Mouse (Mus musculus) frontal cortex, postnatal 36 days (tissue): ENCODE data around the gene 4930438A08Rik.
"Not testable (repeated sequence)": the region's sequence is repeated elsewhere in the genome, so short reads cannot be mapped to it uniquely, and the experiment has no call there.

Source experiments
- DNase-seq, 2 experiments: peaks; one replicate each; pipeline ENCODE4 v3.0.0; 2022; ENCODE audit warnings: low spot score in 2 of 2

Gene 4930438A08Rik

GRCm38 (mm10) chr11:58281970-58282496 lies 7.4 kb downstream of the 4930438A08Rik start:
- DNase-seq = no peak

- no peak for DNase-seq
Measured at GRCm38 (mm10) chr11:58282518-58282917, 7.9 kb downstream of the 4930438A08Rik start.

- no peak for DNase-seq
Measured at GRCm38 (mm10) chr11:58289992-58290682, 15.5 kb downstream of the 4930438A08Rik start.

DNA sequence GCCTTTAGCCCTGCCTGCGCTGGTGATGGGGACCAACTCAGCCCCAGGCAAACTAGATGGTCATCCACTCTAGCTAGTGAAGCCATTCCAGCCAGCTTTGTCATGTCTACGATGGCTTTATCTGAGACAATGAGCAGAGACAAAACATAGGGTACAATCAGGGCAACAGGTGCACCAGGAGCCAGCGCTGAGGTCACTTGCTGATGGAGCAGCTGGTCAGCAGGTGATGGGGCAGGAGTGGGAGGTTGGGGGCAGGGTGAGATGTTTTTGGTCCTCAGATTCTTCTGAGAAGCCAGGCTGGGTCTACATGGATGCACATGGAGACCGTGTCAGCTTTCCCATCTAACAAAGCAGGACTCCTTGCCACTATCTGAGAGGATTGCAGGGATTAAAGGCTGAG lies 16.2 kb downstream of the 4930438A08Rik start:
- no peak for DNase-seq

DNA sequence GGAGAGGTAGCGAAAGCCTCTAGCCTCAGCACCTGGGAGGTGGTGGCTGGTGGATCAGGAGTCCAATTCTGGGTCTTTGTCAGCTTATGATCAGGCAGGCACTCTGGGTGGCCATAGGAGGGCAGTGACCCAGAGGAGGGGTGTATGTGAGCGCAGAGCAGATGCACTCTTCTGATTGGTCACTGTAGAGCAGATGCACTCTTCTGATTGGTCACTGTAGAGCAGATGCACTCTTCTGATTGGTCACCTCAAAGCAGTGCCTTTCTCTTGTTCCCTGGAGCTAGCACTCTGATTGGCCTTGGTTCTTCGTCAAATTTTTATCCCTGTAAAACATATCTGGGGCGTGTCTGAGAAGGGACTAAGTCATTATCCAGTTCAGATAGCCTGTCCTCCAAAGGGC lies 18.2 kb downstream of the 4930438A08Rik start:
- DNase-seq = no peak

DNA sequence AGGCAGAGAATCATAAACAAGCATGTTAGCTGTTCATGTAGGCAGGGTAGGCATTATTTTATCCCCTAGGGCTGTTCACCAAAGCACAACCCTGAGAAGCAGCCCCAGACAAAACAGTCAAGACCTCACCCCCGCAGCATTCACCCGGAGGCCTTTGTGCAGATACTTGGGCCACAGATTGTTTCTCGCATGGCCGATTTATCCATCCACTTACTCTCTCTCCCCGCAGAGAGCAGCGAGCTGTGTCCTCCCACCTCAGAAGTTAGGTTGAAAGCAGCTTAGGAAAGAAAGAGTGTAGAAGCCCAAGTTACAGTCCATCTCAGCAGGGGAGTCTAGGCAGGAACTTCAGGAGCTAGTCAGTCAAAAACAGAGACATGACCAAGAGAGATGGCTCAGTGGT lies 22.8 kb downstream of the 4930438A08Rik start:
- DNase-seq = no peak

- DNase-seq = peak; percentile 79 to 81
Measured at GRCm38 (mm10) chr11:58301057-58301456, 26.5 kb downstream of the 4930438A08Rik start.

DNA sequence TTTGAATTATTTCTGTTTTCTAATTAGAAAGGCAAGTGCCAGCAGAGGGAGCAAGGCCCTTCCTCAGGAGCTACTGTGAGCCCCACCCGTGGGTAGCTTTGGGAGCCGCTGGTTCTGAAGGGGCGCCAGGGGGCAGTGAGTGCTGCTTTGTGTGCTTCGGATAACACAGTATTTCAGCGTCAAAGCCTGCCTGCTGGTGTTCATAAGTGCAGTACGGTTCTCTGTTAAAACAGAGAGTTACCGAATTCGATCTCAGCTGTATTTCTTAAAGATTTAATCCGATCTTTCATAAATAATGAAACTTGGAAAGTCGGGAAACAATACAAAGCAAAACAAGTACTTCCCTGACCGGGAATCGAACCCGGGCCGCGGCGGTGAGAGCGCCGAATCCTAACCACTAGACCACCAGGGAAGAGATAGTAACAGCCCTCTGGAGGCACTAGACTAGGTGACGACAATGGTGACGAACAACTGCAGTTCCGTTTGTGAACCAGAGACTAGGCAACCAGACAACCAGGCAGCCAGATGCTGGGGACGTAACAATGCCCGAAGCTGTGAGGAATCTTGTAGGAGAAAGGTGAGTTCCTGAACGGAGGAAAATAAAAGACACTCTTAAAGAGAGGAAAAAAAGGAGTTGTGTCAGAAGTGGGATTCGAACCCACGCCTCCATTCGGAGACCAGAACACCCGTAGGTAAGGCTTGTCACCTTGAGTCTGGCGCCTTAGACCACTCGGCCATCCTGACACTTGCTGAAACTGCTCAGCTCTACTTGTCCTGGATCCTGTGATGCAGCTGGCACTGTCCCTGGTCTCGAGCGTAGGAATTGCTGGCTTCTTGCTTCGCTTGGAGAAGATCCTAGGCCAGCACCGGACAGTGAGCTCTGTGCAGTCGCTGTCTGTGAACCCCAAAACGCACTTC lies 27.5 kb downstream of the 4930438A08Rik start:
- peak; percentile 100 for DNase-seq

DNA sequence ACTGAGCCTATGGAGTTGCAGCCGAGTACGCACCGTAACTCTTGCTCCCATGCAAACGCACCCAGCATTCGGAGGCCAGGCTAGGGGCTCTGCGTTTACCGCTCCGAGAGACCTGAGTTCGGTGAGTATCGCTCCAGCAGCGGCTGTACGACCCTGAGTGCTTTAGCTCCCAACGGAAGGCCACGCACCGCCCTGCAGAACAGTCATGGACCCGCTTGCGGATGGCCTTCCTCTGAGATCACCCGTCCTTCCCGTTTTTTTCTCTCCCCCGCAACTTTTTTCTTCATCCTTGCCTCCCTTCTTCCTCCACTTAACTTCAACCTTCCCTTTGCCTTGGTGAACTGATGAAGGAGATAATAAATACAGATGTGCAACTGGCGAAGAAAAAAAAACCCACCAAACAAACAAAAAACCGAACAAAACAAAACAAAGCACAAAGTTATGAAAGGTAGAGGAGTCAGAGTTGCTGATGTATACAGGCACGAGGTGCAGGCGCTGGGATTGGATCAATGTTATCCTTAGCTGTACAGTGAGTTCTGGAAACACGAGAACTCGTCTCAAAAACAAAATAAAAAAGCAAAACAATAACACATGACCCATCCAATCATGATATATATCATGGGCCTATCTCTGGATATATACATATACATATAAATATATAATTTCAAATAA lies 28.3 kb downstream of the 4930438A08Rik start:
- no peak for DNase-seq

- no peak for DNase-seq
Measured at GRCm38 (mm10) chr11:58303594-58303993, 29.0 kb downstream of the 4930438A08Rik start.

DNA sequence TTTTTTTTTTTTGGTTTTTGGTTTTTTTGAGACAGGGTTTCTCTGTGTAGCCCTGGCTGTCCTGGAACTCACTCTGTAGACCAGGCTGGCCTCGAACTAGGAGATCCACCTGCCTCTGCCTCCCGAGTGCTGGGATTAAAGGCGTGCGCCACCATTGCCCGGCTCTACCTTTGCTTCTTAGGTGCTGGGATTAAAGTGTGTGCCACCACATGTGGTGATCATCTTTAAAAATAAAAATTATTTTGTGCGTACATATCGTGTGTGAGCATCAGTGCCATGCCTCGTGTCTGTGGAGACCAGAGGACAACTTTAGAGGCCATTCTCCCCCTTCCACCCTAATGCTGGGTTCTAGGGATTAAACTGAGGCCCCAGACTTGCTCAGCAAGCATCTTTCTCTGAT lies 30.7 kb downstream of the 4930438A08Rik start:
- DNase-seq = not testable (repeated sequence)

DNA sequence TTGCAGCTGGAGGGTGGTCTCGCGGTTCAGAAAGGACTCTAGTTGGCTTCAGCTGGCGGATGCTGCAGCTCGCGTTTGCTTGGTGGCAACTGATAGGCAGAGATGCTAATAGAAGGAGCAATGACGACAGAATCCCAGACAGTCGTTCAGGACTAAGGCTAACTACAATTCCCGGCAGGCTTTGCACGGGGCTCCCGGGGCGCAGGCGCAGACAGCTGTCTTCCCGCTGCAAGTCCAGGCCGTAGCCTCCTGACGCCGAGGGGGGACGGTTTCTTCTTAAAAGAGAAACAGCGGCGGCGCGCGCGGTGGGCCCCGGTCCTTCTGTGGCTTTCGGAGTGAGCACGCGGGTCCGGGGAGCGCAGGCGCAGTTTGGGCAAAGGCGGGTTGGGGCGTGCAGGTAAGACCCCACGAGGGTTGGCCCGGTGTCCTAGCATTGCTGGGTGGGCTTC lies 32.3 kb downstream of the 4930438A08Rik start, which contains the start of gene Zfp692:
Gene Zfp692 (plus strand): TSS at position 210 of the 449 bp plus-strand sequence.
- peak; percentile 96 to 98 for DNase-seq

- DNase-seq = peak; percentile 55 to 59
Measured at GRCm38 (mm10) chr11:58307411-58308080, 32.9 kb downstream of the 4930438A08Rik start.

- no peak for DNase-seq
Measured at GRCm38 (mm10) chr11:58308661-58309060, 34.1 kb downstream of the 4930438A08Rik start.

DNA sequence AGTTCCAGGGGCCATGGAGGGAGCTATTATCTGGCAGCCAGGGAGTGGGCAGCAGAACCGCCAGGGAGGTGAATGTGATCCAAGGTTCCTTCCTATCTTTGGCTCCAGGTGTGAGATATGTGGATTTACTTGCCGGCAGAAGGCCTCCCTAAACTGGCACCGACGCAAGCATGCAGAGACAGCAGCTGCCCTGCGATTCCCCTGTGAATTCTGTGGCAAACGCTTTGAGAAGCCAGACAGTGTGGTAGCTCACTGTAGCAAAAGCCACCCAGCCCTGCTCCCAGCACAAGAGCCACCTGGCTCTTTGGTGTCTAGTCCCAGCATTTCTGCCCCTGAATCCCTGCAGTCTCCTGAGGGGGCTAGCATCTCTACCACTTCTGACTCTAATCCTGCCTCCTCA lies 39.5 kb downstream of the 4930438A08Rik start:
- DNase-seq = no peak

DNA sequence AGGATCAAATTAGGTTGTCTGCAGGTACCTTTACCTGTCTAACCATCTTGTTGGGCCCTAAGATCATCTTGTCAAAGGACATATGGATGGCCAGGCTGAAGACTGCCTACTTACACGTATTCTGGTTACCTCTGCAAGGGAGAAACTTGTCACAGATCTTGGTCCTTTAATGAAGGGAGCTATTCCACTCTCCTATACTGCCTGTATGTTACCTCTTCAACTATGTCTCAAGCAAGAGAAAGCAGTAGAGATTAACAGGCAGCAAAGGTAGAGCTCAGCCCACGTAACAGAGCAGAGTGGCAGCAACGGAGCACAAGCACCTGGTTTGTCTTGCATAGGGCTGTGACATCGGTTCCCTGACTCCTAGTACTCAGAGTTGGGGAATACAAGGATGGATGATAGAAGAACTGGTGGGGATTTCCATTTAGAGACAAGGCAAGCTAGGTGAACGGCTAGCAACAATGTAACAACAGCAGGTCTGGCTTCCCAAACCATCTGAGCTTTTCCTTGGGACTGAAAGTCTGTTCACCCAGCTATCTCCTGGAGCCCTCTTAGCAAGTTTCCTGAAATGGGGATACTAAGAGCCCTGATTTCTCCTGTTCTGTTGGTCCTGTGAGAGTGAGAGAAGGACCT lies 41.1 kb downstream of the 4930438A08Rik start:
- no peak for DNase-seq

DNA sequence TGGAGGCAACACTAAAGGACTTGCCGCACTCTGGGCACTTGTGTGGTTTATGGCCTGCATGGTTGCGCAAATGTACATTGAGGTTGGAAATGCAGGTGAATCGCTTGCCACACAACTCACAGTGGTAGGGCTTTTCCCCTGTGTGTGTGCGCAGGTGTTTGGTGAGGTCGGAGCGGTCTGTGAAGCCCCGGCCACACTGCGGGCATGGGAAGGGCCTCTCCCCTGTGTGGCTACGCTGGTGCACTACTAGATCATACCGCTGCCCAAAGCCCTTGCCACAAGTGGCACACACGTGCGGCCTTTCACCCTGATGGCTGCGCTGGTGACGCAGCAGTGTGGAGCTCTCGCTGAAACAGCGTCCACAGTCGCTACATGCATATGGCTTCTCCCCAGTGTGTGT lies 41.7 kb downstream of the 4930438A08Rik start:
- no peak for DNase-seq

DNA sequence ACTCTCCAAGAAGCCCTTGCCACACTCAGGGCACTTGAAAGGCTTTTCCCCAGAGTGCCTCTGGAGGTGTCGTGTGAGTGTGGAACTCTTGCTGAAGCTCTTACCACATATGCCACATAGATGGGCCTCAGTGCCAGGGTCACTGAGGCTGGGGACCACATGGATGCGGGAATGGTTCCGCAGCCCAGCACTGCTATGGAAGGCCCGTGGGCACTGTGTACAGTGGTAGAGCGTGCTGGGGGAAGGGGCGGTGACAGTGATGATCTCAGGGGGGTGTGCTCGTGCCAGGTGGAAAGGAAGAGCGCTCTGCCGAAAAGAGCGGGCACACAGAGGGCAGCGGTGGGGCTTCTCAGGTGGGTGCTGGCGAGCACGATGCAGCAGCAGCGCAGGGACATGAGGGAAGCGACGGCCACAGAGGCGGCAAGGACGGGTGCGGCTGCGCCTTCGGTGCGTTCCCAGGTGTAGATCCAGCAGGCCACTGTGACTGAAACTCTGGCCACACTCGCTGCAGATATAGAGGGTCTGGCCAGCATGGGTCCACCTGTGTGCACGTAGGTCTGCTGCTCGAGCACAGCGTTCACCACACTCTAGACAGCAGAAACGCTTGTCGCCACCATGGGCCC lies 42.3 kb downstream of the 4930438A08Rik start:
- no peak for DNase-seq

- peak; percentile 96 to 97 for DNase-seq
Measured at GRCm38 (mm10) chr11:58322824-58323569, 48.4 kb downstream of the 4930438A08Rik start.
